ENCODE assay signal across 8 mouse cellular contexts in the genomic region with DNA sequence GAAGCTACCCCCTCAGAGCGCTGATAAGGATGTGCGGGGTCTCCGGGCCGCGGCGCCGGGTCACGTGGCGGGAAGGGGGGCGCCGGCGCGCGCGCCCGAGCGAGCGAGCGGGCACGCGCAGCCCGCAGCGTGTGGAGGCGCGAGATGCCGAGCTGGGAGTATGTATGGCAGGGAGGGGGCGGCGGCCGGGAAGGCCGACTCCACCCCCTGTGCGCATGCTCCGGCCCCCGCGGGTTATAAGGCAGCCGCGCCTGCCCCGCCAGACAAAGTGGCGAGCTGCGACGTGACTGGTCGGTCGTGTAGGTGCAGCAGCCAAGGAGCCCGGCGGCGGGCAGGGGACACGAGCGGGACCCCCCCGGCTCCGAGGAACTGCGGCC. TPM values are rescaled to one million over a fixed set of nuclear protein-coding genes. Genes with fewer than 3 reads are reported as not detected.
DNase-seq lines count a peak whose midpoint lies in the region; ATAC-seq and TF ChIP-seq lines count a peak whose summit lies in the region.

A gene (plus strand): TSS at position 266 of the 377 bp plus-strand sequence.

- DNase-seq in B cell, adult 2 months = peak; percentile 86 to 87
- DNase-seq in brain, adult 2 months (ENCODE audit: low read depth, low spot score) = peak; percentile 95
- DNase-seq in kidney, postnatal 0 days (ENCODE audit: low spot score) = peak; percentile 95
- DNase-seq in liver, embryonic 11.5 days (ENCODE audit: low spot score) = peak; percentile 96
- DNase-seq in naive thymus-derived CD4-positive, alpha-beta T cell, adult 2 months (ENCODE audit: low read depth) = peak; percentile 90

- peak within 1 kb of the TSS; percentile 97 for H3K4me3 ChIP-seq in heart, embryonic 11.5 days (ENCODE audit: low read depth, low read length)
- peak within 1 kb of the TSS; percentile 75 for H3K4me3 ChIP-seq in kidney, postnatal 0 days (replicated peaks; ENCODE audit: low read depth, low read length)
- H3K4me3 ChIP-seq in liver, embryonic 11.5 days (ENCODE audit: low read depth, low read length) = peak within 1 kb of the TSS; percentile 97
- H3K4me3 ChIP-seq in stomach, embryonic 14.5 days (ENCODE audit: low read depth, low read length) = peak within 1 kb of the TSS; percentile 52

- peak within 1 kb of the TSS; percentile 89 for H3K4me2 ChIP-seq in heart, embryonic 11.5 days
- peak within 1 kb of the TSS; percentile 97 for H3K4me2 ChIP-seq in kidney, postnatal 0 days (ENCODE audit: low read length)
- peak within 1 kb of the TSS; percentile 87 for H3K4me2 ChIP-seq in liver, embryonic 11.5 days
- H3K4me2 ChIP-seq in stomach, embryonic 14.5 days (replicated peaks; ENCODE audit: low read depth, low read length) = peak within 1 kb of the TSS; percentile 93

- no peaks in the 10 kb centered on the region for H3K36me3 ChIP-seq in heart, embryonic 11.5 days (ENCODE audit: control insufficient read depth, insufficient read depth, low read length)
- H3K36me3 ChIP-seq in kidney, postnatal 0 days (ENCODE audit: insufficient read depth, low read length) = no peaks in the 10 kb centered on the region
- H3K36me3 ChIP-seq in liver, embryonic 11.5 days (ENCODE audit: control insufficient read depth, insufficient read depth, low read length) = no peaks in the 10 kb centered on the region
- H3K36me3 ChIP-seq in stomach, embryonic 14.5 days (ENCODE audit: control insufficient read depth, insufficient read depth, low read length) = no peaks in the 10 kb centered on the region

- peaks cover 4% of the 10 kb centered on the region; the same call in 1 of the 2 replicates for H3K4me1 ChIP-seq in heart, embryonic 11.5 days (ENCODE audit: control insufficient read depth, insufficient read depth, low read length)
- no peaks in the 10 kb centered on the region for H3K4me1 ChIP-seq in kidney, postnatal 0 days (replicated peaks; ENCODE audit: insufficient read depth, low read length)
- H3K4me1 ChIP-seq in liver, embryonic 11.5 days (replicated peaks; ENCODE audit: control insufficient read depth, insufficient read depth, low read length) = peaks cover 29% of the 10 kb centered on the region
- 0 out of 2 replicates have a peak, but pooled peaks cover 2% of the 10 kb centered on the region for H3K4me1 ChIP-seq in stomach, embryonic 14.5 days (ENCODE audit: control insufficient read depth, insufficient read depth, low read length)

- under 1% methylated on average over 50 of the region's 50 CpGs for WGBS in heart, embryonic 11.5 days (ENCODE audit: insufficient replicate concordance)
- WGBS in kidney, postnatal 0 days = 1% methylated on average over 36 of the region's 50 CpGs
- WGBS in liver, embryonic 11.5 days = under 1% methylated on average over 48 of the region's 50 CpGs
- WGBS in stomach, embryonic 14.5 days = under 1% methylated on average over 50 of the region's 50 CpGs

- H3K27ac ChIP-seq in heart, embryonic 11.5 days (ENCODE audit: low read depth, low read length) = peak within 1 kb of the TSS; percentile 94
- H3K27ac ChIP-seq in kidney, postnatal 0 days = peak within 1 kb of the TSS; percentile 73; the same call in 1 of the 2 replicates
- H3K27ac ChIP-seq in liver, embryonic 11.5 days (ENCODE audit: low read depth, low read length) = peak within 1 kb of the TSS; percentile 90
- peak within 1 kb of the TSS; percentile 0; the same call in 1 of the 2 replicates for H3K27ac ChIP-seq in stomach, embryonic 14.5 days (ENCODE audit: low read length)

- H3K9me3 ChIP-seq in heart, embryonic 11.5 days (replicated peaks; ENCODE audit: control insufficient read depth, low read length) = no peaks in the 10 kb centered on the region
- H3K9me3 ChIP-seq in kidney, postnatal 0 days (replicated peaks; ENCODE audit: low read length) = no peaks in the 10 kb centered on the region
- no peaks in the 10 kb centered on the region for H3K9me3 ChIP-seq in liver, embryonic 11.5 days (ENCODE audit: control insufficient read depth, low read length)
- H3K9me3 ChIP-seq in stomach, embryonic 14.5 days (ENCODE audit: control insufficient read depth, low read depth, low read length) = no peaks in the 10 kb centered on the region

- ATAC-seq in erythroblast, adult 5-6 weeks (replicated peaks; ENCODE audit: low FRiP score, poor library complexity, severe bottlenecking) = peak; percentile 82
- peak; percentile 98 for ATAC-seq in heart, embryonic 11.5 days (replicated peaks; ENCODE audit: insufficient number of reproducible peaks, low FRiP score, low TSS enrichment)
- peak; percentile 97 for ATAC-seq in kidney, postnatal 0 days (replicated peaks; ENCODE audit: low FRiP score, low read depth)
- peak; percentile 96 for ATAC-seq in liver, embryonic 11.5 days (replicated peaks; ENCODE audit: low FRiP score)
- peak; percentile 97 for ATAC-seq in stomach, embryonic 14.5 days (ENCODE audit: insufficient number of reproducible peaks, insufficient read depth, low FRiP score, low read depth)

- peak within 1 kb of the TSS; percentile 98 for H3K9ac ChIP-seq in heart, embryonic 11.5 days (ENCODE audit: low read depth, low read length)
- H3K9ac ChIP-seq in kidney, postnatal 0 days (ENCODE audit: low read depth, low read length) = peak within 1 kb of the TSS; percentile 71
- H3K9ac ChIP-seq in liver, embryonic 11.5 days (ENCODE audit: low read depth, low read length) = peak within 1 kb of the TSS; percentile 99
- peak within 1 kb of the TSS; percentile 51 for H3K9ac ChIP-seq in stomach, embryonic 14.5 days (replicated peaks; ENCODE audit: low read depth, low read length)

- H3K27me3 ChIP-seq in heart, embryonic 11.5 days (ENCODE audit: control insufficient read depth, insufficient read depth, low read length) = no peaks in the 10 kb centered on the region
- H3K27me3 ChIP-seq in kidney, postnatal 0 days (ENCODE audit: insufficient read depth, low read length) = no peaks in the 10 kb centered on the region
- H3K27me3 ChIP-seq in liver, embryonic 11.5 days (replicated peaks; ENCODE audit: control insufficient read depth, insufficient read depth, low read length) = no peaks in the 10 kb centered on the region
- H3K27me3 ChIP-seq in stomach, embryonic 14.5 days (ENCODE audit: control insufficient read depth, insufficient read depth, low read length) = no peaks in the 10 kb centered on the region

- TF ChIP-seq CTCF in kidney, postnatal 0 days (IDR thresholded peaks at IDR 0.05; ENCODE audit: low read depth) = no peak

RNA-seq across cellular contexts. Expression of the gene that starts here (rescaled TPM):
- 342 and 346 TPM in 2 replicates for total RNA-seq in erythroblast, adult 5-6 weeks (2015; ENCODE audit: low replicate concordance)
- 603 and 703 TPM in 2 replicates for total RNA-seq in erythroblast, adult 5-6 weeks (2017; ENCODE audit: low replicate concordance)
- polyA plus RNA-seq in heart, embryonic 11.5 days (2014; fragmentation: Nextera tagmentation; extraction: Ambion mirVana) = 76.4 and 84.3 TPM in 2 replicates
- polyA plus RNA-seq in kidney, postnatal 0 days (2015; fragmentation: Nextera tagmentation; extraction: Ambion mirVana) = 39.6 and 43.2 TPM in 2 replicates
- polyA plus RNA-seq in liver, embryonic 11.5 days (2014; fragmentation: Nextera tagmentation; extraction: Ambion mirVana) = 92.2 and 109 TPM in 2 replicates
- 23.8 and 26.1 TPM in 2 replicates for polyA plus RNA-seq in stomach, embryonic 14.5 days (2014; fragmentation: Nextera tagmentation; extraction: Ambion mirVana)

Comparison
In these comparisons a context has a peak if more than half of its experiments do, and no peak if none do; other contexts are left out.
1. Peak in every context shown above with its lines: DNase-seq, ATAC-seq, H3K4me3 ChIP-seq and H3K27ac ChIP-seq.
2. H3K27ac ChIP-seq: peak in every context shown above with its lines; median percentile 94 in heart, embryonic 11.5 days; 90 in liver, embryonic 11.5 days; 73 in kidney, postnatal 0 days; 0 in stomach, embryonic 14.5 days.